Mouse (Mus musculus): ENCODE results near the gene Dcaf15.

GRCm38 (mm10) chr8:84125656-84126055 lies 21.1 kb upstream of the Dcaf15 start, which contains the start of gene Podnl1:
- TF ChIP-seq CTCF (IDR thresholded peaks at IDR 0.05; ENCODE audit: low read depth) (no peak), EP300 (IDR thresholded peaks at IDR 0.05; ENCODE audit: low read depth) (no peak)
